Mouse (Mus musculus) limb, embryonic 10.5 days (tissue): ENCODE measurements around the gene Ssr2. TPM values are rescaled to one million over a fixed set of nuclear protein-coding genes. Genes with fewer than 3 reads are reported as not detected.

Source experiments
- DNase-seq: peaks from one replicate; pipeline ENCODE4 v3.0.0-alpha.2; 2017; ENCODE audit warnings: low spot score
- H3K27ac ChIP-seq: fragments of 300-500 bp; sonication (generic); 2 replicates; pipeline ENCODE4 v1.5.1; 2016; ENCODE audit warnings: mild to moderate bottlenecking
- H3K27me3 ChIP-seq: fragments of 300-500 bp; sonication (generic); 2 replicates; pipeline ENCODE4 v1.6.1; 2016; ENCODE audit warnings: low read depth, mild to moderate bottlenecking; ENCODE audit not compliant: poor library complexity, severe bottlenecking
- H3K36me3 ChIP-seq: fragments of 300-500 bp; sonication (generic); 2 replicates; pipeline ENCODE4 v1.6.1; 2016; ENCODE audit warnings: mild to moderate bottlenecking, moderate library complexity
- H3K4me1 ChIP-seq: fragments of 300-500 bp; sonication (generic); 2 replicates; pipeline ENCODE4 v1.6.1; 2016
- H3K4me3 ChIP-seq: fragments of 300-500 bp; sonication (generic); 2 replicates; pipeline ENCODE4 v1.5.1; 2016; ENCODE audit warnings: mild to moderate bottlenecking, moderate library complexity
- H3K9me3 ChIP-seq: fragments of 300-500 bp; sonication (generic); replicated peaks from 2 replicates; pipeline ENCODE4 v1.6.1; 2016; ENCODE audit warnings: mild to moderate bottlenecking
- WGBS: fragments of 180-500 bp; shearing (Covaris S2); methylation state at CpG from one replicate; pipeline ENCODE4 v1.1.7; 2016; 5-methylcytosine and 5-hydroxymethylcytosine counted together
- polyA plus RNA-seq: library from polyadenylated mRNA; unstranded; fragments of >200 nt; fragmentation: Nextera tagmentation; extraction: Ambion mirVana; gene quantifications from 2 replicates; pipeline ENCODE4 v1.2.1, GENCODE M21; 2016

The Ssr2 gene
- 199 and 202 TPM in 2 replicates for polyA plus RNA-seq

- WGBS: 90% methylated on average over 3 of the region's 3 CpGs
- DNase-seq: no peak
- Histone ChIP-seq H3K4me1 (peaks cover 11% of the 10 kb centered on the region), H3K27me3 (no peaks in the 10 kb centered on the region), H3K4me3 (no peak within 1 kb of the TSS), H3K27ac (no peak within 1 kb of the TSS), H3K36me3 (peaks cover 4% of the 10 kb centered on the region), H3K9me3 (no peaks in the 10 kb centered on the region)
These were observed at the start of gene Ssr2 for GRCm38 (mm10) chr3:88575540-88575939. Gene Ssr2, plus strand, starts transcription at chr3:88575876.

GRCm38 (mm10) chr3:88526157-88527131, 49.2 kb upstream of the Ssr2 start:
- Histone ChIP-seq H3K4me1 (peaks cover 48% of the 10 kb centered on the region), H3K36me3 (peaks cover 46% of the 10 kb centered on the region), H3K4me3 (0 out of 2 replicates have a peak overlapping the region, but pooled peaks have one; percentile 20), H3K27ac (no peak overlapping the region), H3K27me3 (no peaks in the 10 kb centered on the region), H3K9me3 (no peaks in the 10 kb centered on the region)
- 35% methylated on average over 17 of the region's 17 CpGs for WGBS
- peak; percentile 97 for DNase-seq

DNA sequence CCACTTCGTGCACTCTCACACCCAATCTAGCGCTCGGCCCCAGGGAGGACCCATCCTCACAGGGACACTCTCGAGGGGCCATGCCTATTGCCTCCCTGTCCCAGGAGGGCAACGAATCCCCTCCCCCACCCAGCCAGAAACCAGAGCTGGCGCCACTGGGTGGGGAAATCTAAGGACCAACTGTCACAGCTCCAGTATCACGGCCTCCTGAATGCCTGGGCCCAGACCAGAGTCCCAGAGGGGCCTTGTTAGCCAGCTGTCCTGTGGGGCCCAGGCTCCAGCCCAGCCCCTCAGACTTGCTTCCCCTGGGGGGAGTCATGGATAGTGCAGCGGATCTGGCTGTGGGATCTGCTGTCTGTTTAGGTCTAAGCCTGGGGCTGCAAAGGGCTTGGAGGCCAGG, 48.1 kb upstream of the Ssr2 start:
- WGBS: 17% methylated on average over 8 of the region's 8 CpGs
- peak; percentile 37 for DNase-seq
- Histone ChIP-seq H3K4me1 (peaks cover 48% of the 10 kb centered on the region), H3K36me3 (peaks cover 40% of the 10 kb centered on the region), H3K27ac (peak overlapping the region; percentile 72), H3K4me3 (peak overlapping the region; percentile 33), H3K9me3 (no peaks in the 10 kb centered on the region), H3K27me3 (no peaks in the 10 kb centered on the region)

DNA sequence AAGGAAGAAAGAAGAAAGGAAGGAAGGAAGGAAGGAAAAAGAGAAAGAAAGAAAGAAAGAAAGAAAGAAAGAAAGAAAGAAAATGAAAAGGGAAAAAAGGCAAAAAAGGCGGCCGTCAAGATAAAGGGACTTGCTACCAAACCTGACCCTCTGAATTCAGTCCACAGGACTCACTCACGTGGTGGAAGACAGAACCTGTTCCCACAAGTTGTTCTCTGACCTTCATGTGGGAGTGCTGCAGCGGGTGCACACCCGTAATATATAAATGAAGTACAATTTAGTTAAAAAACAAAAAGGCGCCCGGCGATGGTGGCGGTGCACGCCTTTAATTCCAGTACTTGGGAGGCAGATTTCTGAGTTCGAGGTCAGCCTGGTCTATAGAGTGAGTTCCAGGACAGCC, 47.0 kb upstream of the Ssr2 start:
- H3K27ac ChIP-seq: no peak overlapping the region
- no peak overlapping the region for H3K4me3 ChIP-seq
- DNase-seq: no peak
- no peaks in the 10 kb centered on the region for H3K27me3 ChIP-seq
- H3K4me1 ChIP-seq: peaks cover 49% of the 10 kb centered on the region
- peaks cover 32% of the 10 kb centered on the region for H3K36me3 ChIP-seq
- no peaks in the 10 kb centered on the region for H3K9me3 ChIP-seq
- WGBS: 88% methylated on average over 11 of the region's 11 CpGs

GRCm38 (mm10) chr3:88529204-88530000, 46.3 kb upstream of the Ssr2 start:
- peak overlapping the region; percentile 86 for H3K4me3 ChIP-seq
- no peaks in the 10 kb centered on the region for H3K9me3 ChIP-seq
- H3K36me3 ChIP-seq: peaks cover 32% of the 10 kb centered on the region
- H3K27me3 ChIP-seq: no peaks in the 10 kb centered on the region
- peaks cover 56% of the 10 kb centered on the region for H3K4me1 ChIP-seq
- DNase-seq: peak; percentile 53
- 34% methylated on average over 7 of the region's 7 CpGs for WGBS
- H3K27ac ChIP-seq: peak overlapping the region; percentile 100

GRCm38 (mm10) chr3:88530082-88530864, 45.4 kb upstream of the Ssr2 start:
- Histone ChIP-seq H3K36me3 (peaks cover 32% of the 10 kb centered on the region), H3K4me3 (peak overlapping the region; percentile 86), H3K4me1 (peaks cover 65% of the 10 kb centered on the region), H3K27me3 (no peaks in the 10 kb centered on the region), H3K9me3 (no peaks in the 10 kb centered on the region), H3K27ac (peak overlapping the region; percentile 100)
- peak; percentile 71 for DNase-seq
- WGBS: 10% methylated on average over 11 of the region's 11 CpGs

DNA sequence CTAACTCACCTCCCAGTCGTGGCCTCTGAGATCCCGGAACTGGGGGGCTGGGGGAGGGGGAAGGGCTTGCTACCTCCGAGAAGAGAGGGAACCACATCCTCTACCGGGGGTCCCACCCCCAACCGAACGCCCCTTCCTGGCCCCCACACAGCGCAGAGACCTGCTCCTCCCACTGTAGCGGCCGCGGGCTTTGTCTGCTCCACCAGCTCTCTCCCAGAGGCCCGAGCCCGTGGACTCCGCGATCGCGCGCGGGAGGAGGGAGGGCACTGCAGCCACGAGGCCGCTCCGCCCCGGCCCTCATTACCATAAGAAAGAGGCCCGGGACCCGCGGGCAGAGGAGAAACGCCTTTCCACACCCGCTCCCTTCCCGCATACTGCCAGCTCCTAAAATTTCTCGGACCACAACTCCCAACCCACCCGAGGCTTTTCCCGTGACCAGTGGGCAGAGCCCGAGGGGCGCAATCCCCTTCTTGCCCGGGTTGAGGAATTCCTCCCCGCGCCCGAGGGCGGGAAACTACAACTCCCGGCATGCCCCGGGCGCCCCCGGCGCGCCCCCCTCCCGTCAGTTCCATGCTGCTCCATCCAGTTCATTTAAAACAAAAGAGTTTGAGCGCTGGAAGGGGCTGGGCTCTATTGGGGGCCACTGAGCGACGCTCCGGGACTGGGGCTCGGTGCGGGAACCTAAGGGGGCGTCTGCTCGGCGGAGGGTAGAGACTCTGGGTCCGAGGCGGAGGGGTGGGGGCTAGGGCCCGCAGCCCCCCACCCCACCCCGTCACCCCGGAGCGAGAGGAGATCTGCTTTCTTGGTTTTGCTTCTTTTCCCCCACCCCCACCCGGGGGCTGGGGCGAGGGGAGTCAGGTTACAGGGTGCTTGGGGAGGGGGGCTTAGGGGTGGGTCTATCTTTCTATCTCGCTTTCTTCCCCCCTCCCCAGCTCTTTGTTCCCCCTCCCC, 44.1 kb upstream of the Ssr2 start:
- under 1% methylated on average over 62 of the region's 63 CpGs for WGBS
- H3K9me3 ChIP-seq: no peaks in the 10 kb centered on the region
- DNase-seq: peak; percentile 94
- H3K27me3 ChIP-seq: no peaks in the 10 kb centered on the region
- peaks cover 41% of the 10 kb centered on the region for H3K36me3 ChIP-seq
- H3K27ac ChIP-seq: peak overlapping the region; percentile 100
- H3K4me3 ChIP-seq: peak overlapping the region; percentile 86
- peaks cover 70% of the 10 kb centered on the region for H3K4me1 ChIP-seq

DNA sequence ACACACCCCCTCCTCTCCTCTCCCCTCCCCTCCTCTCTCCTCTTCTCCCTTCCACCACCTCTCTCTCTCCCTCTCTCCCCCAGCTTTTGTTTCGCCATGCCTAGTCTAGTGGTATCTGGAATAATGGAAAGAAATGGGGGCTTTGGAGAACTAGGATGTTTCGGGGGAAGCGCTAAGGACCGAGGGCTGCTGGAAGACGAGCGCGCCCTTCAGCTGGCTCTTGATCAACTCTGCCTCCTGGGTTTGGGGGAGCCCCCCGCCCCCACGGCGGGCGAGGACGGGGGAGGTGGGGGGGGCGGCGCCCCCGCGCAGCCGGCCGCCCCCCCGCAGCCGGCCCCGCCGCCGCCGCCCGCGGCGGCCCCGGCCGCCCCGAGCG, 43.4 kb upstream of the Ssr2 start, which contains the start of gene Mex3a:
Gene Mex3a, plus strand, starts transcription at position 97 of the 376 bp plus-strand sequence.
- no peaks in the 10 kb centered on the region for H3K27me3 ChIP-seq
- 1% methylated on average over 29 of the region's 31 CpGs for WGBS
- DNase-seq: no peak
- peaks cover 48% of the 10 kb centered on the region for H3K36me3 ChIP-seq
- H3K9me3 ChIP-seq: no peaks in the 10 kb centered on the region
- peak within 1 kb of the TSS; percentile 100 for H3K27ac ChIP-seq
- peaks cover 71% of the 10 kb centered on the region for H3K4me1 ChIP-seq
- peak within 1 kb of the TSS; percentile 86 for H3K4me3 ChIP-seq

GRCm38 (mm10) chr3:88532689-88533511, 42.8 kb upstream of the Ssr2 start:
- Histone ChIP-seq H3K9me3 (no peaks in the 10 kb centered on the region), H3K4me3 (peak overlapping the region; percentile 86), H3K36me3 (peaks cover 49% of the 10 kb centered on the region), H3K27me3 (no peaks in the 10 kb centered on the region), H3K27ac (peak overlapping the region; percentile 100), H3K4me1 (peaks cover 71% of the 10 kb centered on the region)
- DNase-seq: peak; percentile 77
- under 1% methylated on average over 40 of the region's 40 CpGs for WGBS

GRCm38 (mm10) chr3:88533706-88534105, 42.0 kb upstream of the Ssr2 start:
- H3K36me3 ChIP-seq: peaks cover 55% of the 10 kb centered on the region
- peak overlapping the region; percentile 100 for H3K27ac ChIP-seq
- H3K4me3 ChIP-seq: peak overlapping the region; percentile 86
- H3K9me3 ChIP-seq: no peaks in the 10 kb centered on the region
- peak; percentile 62 for DNase-seq
- H3K4me1 ChIP-seq: peaks cover 71% of the 10 kb centered on the region
- no peaks in the 10 kb centered on the region for H3K27me3 ChIP-seq
- WGBS: 2% methylated on average over 3 of the region's 5 CpGs

- peaks cover 64% of the 10 kb centered on the region for H3K36me3 ChIP-seq
- no peaks in the 10 kb centered on the region for H3K27me3 ChIP-seq
- no peak for DNase-seq
- H3K4me3 ChIP-seq: peak overlapping the region; percentile 86
- H3K4me1 ChIP-seq: peaks cover 68% of the 10 kb centered on the region
- H3K9me3 ChIP-seq: no peaks in the 10 kb centered on the region
- WGBS: 24% methylated on average over 3 of the region's 3 CpGs
- peak overlapping the region; percentile 100 for H3K27ac ChIP-seq
These were observed 40.7 kb upstream of the Ssr2 start for GRCm38 (mm10) chr3:88535005-88535404.
